Mouse (Mus musculus) hindbrain, embryonic 12.5 days (tissue): ENCODE data around the gene Rspo1. TPM values are rescaled to one million over a fixed set of nuclear protein-coding genes. Genes with fewer than 3 reads are reported as not detected.

Experiments
- ATAC-seq: fragments of 200-750 bp; cut with Nextera tagmentation; 2 replicates; pipeline ENCODE4 v1.8.0; 2017; ENCODE audit warnings: moderate TSS enrichment; ENCODE audit not compliant: low FRiP score
- H3K27ac ChIP-seq: fragments of 300-500 bp; sonication (generic); 2 replicates; pipeline ENCODE4 v1.5.1; 2016; ENCODE audit warnings: mild to moderate bottlenecking
- H3K27me3 ChIP-seq: fragments of 300-500 bp; sonication (generic); 2 replicates; pipeline ENCODE4 v1.6.1; 2016; ENCODE audit warnings: mild to moderate bottlenecking
- H3K36me3 ChIP-seq: fragments of 300-500 bp; sonication (generic); 2 replicates; pipeline ENCODE4 v1.6.1; 2016; ENCODE audit warnings: mild to moderate bottlenecking
- H3K4me1 ChIP-seq: fragments of 300-500 bp; sonication (generic); 2 replicates; pipeline ENCODE4 v1.6.1; 2016
- H3K4me2 ChIP-seq: fragments of 300-500 bp; sonication (generic); replicated peaks from 2 replicates; pipeline ENCODE4 v1.6.1; 2016; ENCODE audit warnings: mild to moderate bottlenecking
- H3K4me3 ChIP-seq: fragments of 300-500 bp; sonication (generic); 2 replicates; pipeline ENCODE4 v1.5.1; 2016; ENCODE audit warnings: mild to moderate bottlenecking
- H3K9ac ChIP-seq: fragments of 300-500 bp; sonication (generic); 2 replicates; pipeline ENCODE4 v1.6.1; 2016; ENCODE audit warnings: mild to moderate bottlenecking, moderate library complexity
- H3K9me3 ChIP-seq: fragments of 300-500 bp; sonication (generic); replicated peaks from 2 replicates; pipeline ENCODE4 v1.6.1; 2016; ENCODE audit warnings: mild to moderate bottlenecking
- WGBS: fragments of 180-500 bp; shearing (Covaris S2); methylation state at CpG from one replicate; pipeline ENCODE4 v1.1.7; 2016; 5-methylcytosine and 5-hydroxymethylcytosine counted together
- polyA plus RNA-seq: library from polyadenylated mRNA; unstranded; fragments of >200 nt; fragmentation: Nextera tagmentation; extraction: Ambion mirVana; gene quantifications from 2 replicates; pipeline ENCODE4 v1.2.1, GENCODE M21; 2016

The Rspo1 gene
- polyA plus RNA-seq, 1 experiment from 2014 or later, result 7.0 TPM

DNA sequence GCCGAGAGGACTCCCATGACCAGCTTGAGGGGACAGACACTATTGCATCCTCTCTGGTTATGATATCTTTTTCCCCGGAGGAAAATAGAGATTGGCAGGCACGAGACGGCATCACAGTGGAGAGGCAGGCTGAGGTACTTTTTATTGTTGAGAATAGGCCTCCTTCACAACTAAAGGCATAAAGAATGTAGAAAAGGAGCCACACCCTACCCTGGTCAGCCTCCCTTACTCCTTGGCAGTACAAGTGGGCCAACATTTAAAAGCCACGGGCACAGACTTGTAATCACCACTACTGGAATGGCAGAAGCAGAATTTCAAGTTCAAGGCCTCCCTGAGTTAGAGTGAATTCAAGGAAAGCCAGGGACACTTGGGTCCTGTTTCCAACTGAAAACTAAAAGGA, 71.8 kb downstream of the Rspo1 start:
- Histone ChIP-seq H3K27ac (no peak overlapping the region), H3K9me3 (no peaks in the 10 kb centered on the region), H3K9ac (no peak overlapping the region), H3K36me3 (peaks cover 35% of the 10 kb centered on the region), H3K4me2 (no peak overlapping the region), H3K4me1 (peaks cover 4% of the 10 kb centered on the region), H3K4me3 (no peak overlapping the region), H3K27me3 (no peaks in the 10 kb centered on the region)
- 63% methylated on average over 5 of the region's 5 CpGs for WGBS
- no peak for ATAC-seq

Other genes with a start within 250 kb of the Rspo1 start
- 23.7 and 25.8 TPM in 2 replicates for gene Inpp5b, start 244.6 kb upstream of the Rspo1 start, polyA plus RNA-seq
- 12.4 and 13.7 TPM in 2 replicates for gene Mtf1, start 184.3 kb upstream of the Rspo1 start, polyA plus RNA-seq
- 44.4 and 48.5 TPM in 2 replicates for gene Yrdc, start 135.8 kb upstream of the Rspo1 start, polyA plus RNA-seq
- gene 1110065P20Rik, start 135.2 kb upstream of the Rspo1 start, polyA plus RNA-seq, result 77.6 and 84.0 TPM in 2 replicates
- 4.4 and 7.3 TPM in 2 replicates for gene Maneal, start 124.3 kb upstream of the Rspo1 start, polyA plus RNA-seq
- 6.8 and 7.5 TPM in 2 replicates for gene Epha10, start 105.5 kb upstream of the Rspo1 start, polyA plus RNA-seq
- 16.7 and 18.1 TPM in 2 replicates for gene 9930104L06Rik, start 49.4 kb upstream of the Rspo1 start, polyA plus RNA-seq
- gene Cdca8, start 47.1 kb upstream of the Rspo1 start, polyA plus RNA-seq, result 130 and 135 TPM in 2 replicates
- gene Gnl2, start 30.2 kb downstream of the Rspo1 start, polyA plus RNA-seq, result 94.9 and 96.6 TPM in 2 replicates
- gene Dnali1, start 79.3 kb downstream of the Rspo1 start, polyA plus RNA-seq, result 1.2 and 1.7 TPM in 2 replicates
- gene Snip1, start 80.2 kb downstream of the Rspo1 start, polyA plus RNA-seq, result 32.6 and 33.4 TPM in 2 replicates
- 118 and 130 TPM in 2 replicates for gene Meaf6, start 98.7 kb downstream of the Rspo1 start, polyA plus RNA-seq
- gene Zc3h12a, start 141.4 kb downstream of the Rspo1 start, polyA plus RNA-seq, result 0.40 and 0.50 TPM in 2 replicates